Mouse (Mus musculus) heart, adult 2 months (tissue): Measurements from ENCODE around the gene Kcnb1. TPM values are rescaled to one million over a fixed set of nuclear protein-coding genes. Genes with fewer than 3 reads are reported as not detected.

Source experiments
- DNase-seq, 2 experiments: peaks; one replicate each; pipeline ENCODE4 v3.0.0; 2021
- H3K27ac ChIP-seq: fragments of 200-600 bp; 2 replicates; pipeline ENCODE4 v1.8.1; 2022
- H3K27me3 ChIP-seq: fragments of 200-500 bp; 2 replicates; pipeline ENCODE4 v1.6.1; 2012; ENCODE audit warnings: mild to moderate bottlenecking, low read length, inconsistent platforms, mixed read lengths; ENCODE audit not compliant: control insufficient read depth, insufficient read depth
- H3K36me3 ChIP-seq: fragments of 200-500 bp; 2 replicates; pipeline ENCODE4 v1.6.1; 2012; ENCODE audit warnings: low read length, inconsistent platforms; ENCODE audit not compliant: control insufficient read depth, insufficient read depth
- H3K4me1 ChIP-seq: fragments of 200-500 bp; 2 replicates; pipeline ENCODE4 v1.6.1; 2011; ENCODE audit warnings: low read length; ENCODE audit not compliant: control insufficient read depth, insufficient read depth
- H3K4me3 ChIP-seq: fragments of 200-600 bp; 2 replicates; pipeline ENCODE4 v1.8.1; 2022
- H3K79me2 ChIP-seq: fragments of 200-500 bp; replicated peaks from 2 replicates; pipeline ENCODE4 v1.6.1; 2012; ENCODE audit warnings: mild to moderate bottlenecking, inconsistent platforms, low read length, moderate library complexity, mixed read lengths; ENCODE audit not compliant: control insufficient read depth, insufficient read depth
- H3K9ac ChIP-seq: fragments of 200-500 bp; 2 replicates; pipeline ENCODE4 v1.6.1; 2012; ENCODE audit warnings: low read depth, mild to moderate bottlenecking, control low read depth, inconsistent platforms, low read length, mixed read lengths
- CTCF ChIP-seq: fragments of 200-600 bp; IDR thresholded peaks from 2 replicates; pipeline ENCODE4 v1.8.1; 2022; ENCODE audit warnings: antibody characterized with exemption, mild to moderate bottlenecking, moderate library complexity
- EP300 ChIP-seq: fragments of 200-500 bp; IDR thresholded peaks from 2 replicates; pipeline ENCODE4 v1.6.1; 2011; ENCODE audit warnings: low read depth, low read length, control low read depth; ENCODE audit not compliant: insufficient read depth
- POLR2A ChIP-seq: fragments of 200-500 bp; IDR thresholded peaks from 2 replicates; pipeline ENCODE4 v1.6.1; 2011; ENCODE audit warnings: mild to moderate bottlenecking, low read depth, low read length, control low read depth; ENCODE audit not compliant: insufficient read depth
- WGBS: fragments of 180-500 bp; shearing (Covaris S2); methylation state at CpG from one replicate; pipeline ENCODE4 v1.1.7; 2018; 5-methylcytosine and 5-hydroxymethylcytosine counted together
- intact Hi-C: fragments of 180-260 bp; cut with DNase I; formaldehyde crosslinking; loops from one replicate; pipeline ENCODE4 v1.15.1; 2025
- polyA plus RNA-seq: library from polyadenylated mRNA; depleted of rRNA; stranded (reverse); fragments of >200 nt; gene quantifications from 2 replicates; pipeline ENCODE4 v1.2.3, GENCODE M21; 2012
- total RNA-seq, 2 experiments: library from RNA; stranded (reverse); gene quantifications; 2 replicates each; pipeline ENCODE4 v1.2.3; 2021

The Kcnb1 gene
- total and polyA plus RNA-seq, 3 experiments: 17.2 to 38.8 (median 32.8) TPM

- no peak for DNase-seq
- H3K4me3 ChIP-seq: no peak overlapping the region
- peaks cover 2% of the 10 kb centered on the region; the same call in 1 of the 2 replicates for H3K36me3 ChIP-seq
- intact Hi-C loops: no loop called here
- H3K79me2 ChIP-seq: no peaks in the 10 kb centered on the region
- H3K4me1 ChIP-seq: peaks cover 1% of the 10 kb centered on the region; the same call in 1 of the 2 replicates
- no peak for TF ChIP-seq CTCF
- TF ChIP-seq EP300: no peak
- TF ChIP-seq POLR2A: no peak
- WGBS: 37% methylated on average over 6 of the region's 6 CpGs
- no peak overlapping the region for H3K9ac ChIP-seq
- no peaks in the 10 kb centered on the region for H3K27me3 ChIP-seq
- H3K27ac ChIP-seq: no peak overlapping the region
These were observed 119.6 kb downstream of the Kcnb1 start for GRCm38 (mm10) chr2:167070341-167070740.

- Histone ChIP-seq H3K27me3 (no peaks in the 10 kb centered on the region), H3K36me3 (peaks cover 15% of the 10 kb centered on the region), H3K79me2 (peaks cover 1% of the 10 kb centered on the region), H3K4me3 (no peak overlapping the region), H3K4me1 (peaks cover 9% of the 10 kb centered on the region), H3K9ac (no peak overlapping the region), H3K27ac (no peak overlapping the region)
- TF ChIP-seq EP300 (no peak), CTCF (no peak), POLR2A (no peak)
- intact Hi-C loops: no loop called here
- WGBS: 47% methylated on average over 6 of the region's 6 CpGs
- DNase-seq: no peak
These were observed 122.4 kb downstream of the Kcnb1 start for GRCm38 (mm10) chr2:167067575-167067974.

- H3K4me1 ChIP-seq: peaks cover 8% of the 10 kb centered on the region
- no peaks in the 10 kb centered on the region for H3K27me3 ChIP-seq
- H3K9ac ChIP-seq: no peak overlapping the region
- no peak overlapping the region for H3K4me3 ChIP-seq
- DNase-seq: no peak
- H3K36me3 ChIP-seq: peaks cover 15% of the 10 kb centered on the region
- TF ChIP-seq POLR2A: no peak
- TF ChIP-seq EP300: no peak
- TF ChIP-seq CTCF: no peak
- no peak overlapping the region for H3K27ac ChIP-seq
- intact Hi-C loops: no loop called here
- peaks cover 4% of the 10 kb centered on the region for H3K79me2 ChIP-seq
- WGBS: 48% methylated on average over 6 of the region's 6 CpGs
These were observed 123.1 kb downstream of the Kcnb1 start for GRCm38 (mm10) chr2:167066528-167067516.

GRCm38 (mm10) chr2:167066031-167066430, 123.9 kb downstream of the Kcnb1 start:
- Histone ChIP-seq H3K36me3 (peaks cover 15% of the 10 kb centered on the region), H3K27ac (no peak overlapping the region), H3K4me3 (no peak overlapping the region), H3K4me1 (peaks cover 13% of the 10 kb centered on the region), H3K27me3 (no peaks in the 10 kb centered on the region), H3K79me2 (peaks cover 8% of the 10 kb centered on the region), H3K9ac (no peak overlapping the region)
- 81% methylated on average over 1 of the region's 1 CpGs for WGBS
- intact Hi-C loops: no loop called here
- no peak for TF ChIP-seq EP300
- TF ChIP-seq CTCF: no peak
- TF ChIP-seq POLR2A: no peak
- no peak for DNase-seq

GRCm38 (mm10) chr2:167064601-167065295, 125.2 kb downstream of the Kcnb1 start:
- Histone ChIP-seq H3K27ac (no peak overlapping the region), H3K79me2 (peaks cover 8% of the 10 kb centered on the region), H3K4me1 (peaks cover 14% of the 10 kb centered on the region), H3K4me3 (no peak overlapping the region), H3K36me3 (peaks cover 15% of the 10 kb centered on the region), H3K27me3 (no peaks in the 10 kb centered on the region), H3K9ac (0 out of 2 replicates have a peak overlapping the region, but pooled peaks have one; percentile 40)
- no peak for DNase-seq
- 38% methylated on average over 9 of the region's 9 CpGs for WGBS
- intact Hi-C loops: loop anchor here (5.0 kb wide), 3 partner anchors 67 to 358 kb away; partner anchors contain the start of genes B4galt5, Slc9a8 and Stau1
- TF ChIP-seq POLR2A: no peak; the same call in 1 of the 2 replicates
- no peak for TF ChIP-seq CTCF
- TF ChIP-seq EP300: no peak
